Mouse (Mus musculus) small intestine, adult 2 months (tissue): ENCODE data around the gene Gm20388.

Source experiments
- CTCF ChIP-seq: fragments of 200-500 bp; IDR thresholded peaks from 2 replicates; pipeline ENCODE4 v1.5.1; 2012; ENCODE audit warnings: low read depth, mild to moderate bottlenecking, control low read depth, inconsistent platforms, low read length, moderate library complexity, mixed read lengths; ENCODE audit not compliant: insufficient replicate concordance, insufficient read length; ENCODE audit errors: extremely low read depth
- POLR2A ChIP-seq: fragments of 200-500 bp; IDR thresholded peaks from 2 replicates; pipeline ENCODE4 v1.6.1; 2012; ENCODE audit warnings: low read depth, mild to moderate bottlenecking, control low read depth, inconsistent platforms, low read length, moderate library complexity

DNA sequence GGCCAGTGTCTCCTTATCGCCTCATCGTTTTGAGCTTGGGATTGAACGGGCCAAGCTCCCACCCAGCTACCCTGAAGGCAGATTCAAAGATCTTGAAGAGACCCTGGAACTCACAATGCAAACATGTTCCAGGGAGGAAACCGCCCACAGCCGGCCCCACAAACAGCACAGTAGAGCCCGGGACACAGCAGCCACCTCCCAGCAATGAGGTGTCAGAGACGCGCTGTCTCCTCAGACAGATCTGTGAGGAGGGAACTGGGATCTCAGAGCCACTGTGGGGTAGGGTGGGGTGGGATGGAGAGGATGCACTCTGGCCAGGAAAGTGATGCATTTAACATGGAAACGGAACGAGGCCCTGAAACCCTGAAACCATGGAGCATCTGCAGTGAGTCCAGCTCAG lies 2207.5 kb downstream of the Gm20388 start:
- TF ChIP-seq CTCF: no peak
- no peak for TF ChIP-seq POLR2A
